In the genomic region with DNA sequence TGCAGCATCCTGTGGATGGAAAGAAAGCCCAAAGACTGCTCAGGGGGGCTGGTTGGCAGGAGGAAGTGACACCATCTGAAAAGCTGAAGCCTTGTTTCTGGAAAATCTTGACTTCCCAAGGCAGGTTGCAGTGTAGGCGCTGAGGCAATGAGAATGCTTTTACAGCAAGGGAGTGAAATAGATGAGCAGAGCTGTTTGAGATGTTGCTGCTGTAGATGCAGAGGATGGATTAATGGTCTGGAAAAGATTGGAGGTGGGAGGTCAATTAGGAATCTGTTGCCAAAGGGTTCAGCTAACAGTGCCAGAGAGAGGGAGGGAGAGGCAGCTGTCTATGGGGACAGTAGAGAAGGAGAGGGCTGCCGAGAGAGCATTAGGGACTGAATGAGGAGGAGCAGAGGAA, we compare ENCODE assay signal across 18 mouse cellular contexts. TPM values are rescaled to one million over a fixed set of nuclear protein-coding genes. Genes with fewer than 3 reads are reported as not detected.
DNase-seq lines count a peak whose midpoint lies in the region; ATAC-seq lines count a peak whose summit lies in the region.
"Had no signal": no experiment of that assay in that cellular context is flagged by ENCODE, and none has a peak within 500 bp of the region (broad histone marks: within the 10 kb centered on the region; RNA-seq: fewer than 3 reads in every experiment).

No protein-coding gene starts in this region.

- H3K27ac ChIP-seq in kidney, embryonic 14.5 days (ENCODE audit: low read depth, low read length) = peak overlapping the region; percentile 8; the same call in 1 of the 2 replicates
- no peak overlapping the region for H3K27ac ChIP-seq in neural tube, embryonic 11.5 days (ENCODE audit: low read depth, low read length)
- H3K27ac ChIP-seq in hindbrain, embryonic 15.5 days (replicated peaks) = no peak overlapping the region
- H3K27ac ChIP-seq: forebrain, embryonic 13.5 days; limb, embryonic 13.5 days had no signal

- H3K4me1 ChIP-seq in kidney, embryonic 14.5 days (ENCODE audit: control insufficient read depth, insufficient read depth, low read length) = peaks cover 3% of the 10 kb centered on the region; the same call in 1 of the 2 replicates
- H3K4me1 ChIP-seq in neural tube, embryonic 11.5 days (ENCODE audit: control insufficient read depth, insufficient read depth, low read length) = no peaks in the 10 kb centered on the region
- 0 out of 2 replicates have a peak, but pooled peaks cover 5% of the 10 kb centered on the region for H3K4me1 ChIP-seq in hindbrain, embryonic 15.5 days (replicated peaks)
- H3K4me1 ChIP-seq: megakaryocyte, embryonic 14.5 days had no signal

- 0 out of 2 replicates have a peak, but pooled peaks cover 2% of the 10 kb centered on the region for H3K27me3 ChIP-seq in kidney, embryonic 14.5 days (ENCODE audit: control insufficient read depth, insufficient read depth, low read length)
- no peaks in the 10 kb centered on the region for H3K27me3 ChIP-seq in neural tube, embryonic 11.5 days (ENCODE audit: control insufficient read depth, insufficient read depth, low read length)
- H3K27me3 ChIP-seq in hindbrain, embryonic 15.5 days = no peaks in the 10 kb centered on the region
- H3K27me3 ChIP-seq: forebrain, embryonic 13.5 days; limb, embryonic 13.5 days; megakaryocyte, embryonic 14.5 days had no signal

- no peak overlapping the region for H3K9ac ChIP-seq in kidney, embryonic 14.5 days (ENCODE audit: low read depth, low read length)
- no peak overlapping the region for H3K9ac ChIP-seq in neural tube, embryonic 11.5 days (ENCODE audit: low read length)
- H3K9ac ChIP-seq in hindbrain, embryonic 15.5 days = no peak overlapping the region
- H3K9ac ChIP-seq: forebrain, embryonic 13.5 days; limb, embryonic 13.5 days had no signal

- no peak for DNase-seq in kidney, postnatal 14 days
- DNase-seq in neural tube, embryonic 11.5 days (ENCODE audit: low spot score) = no peak
- no peak for DNase-seq in neural tube, embryonic 10.5 days (ENCODE audit: extremely low spot score, low spot score)
- peak; percentile 28 for DNase-seq in retina, embryonic 14.5 days (ENCODE audit: low spot score)
- DNase-seq in testis, postnatal 10 days (ENCODE audit: low spot score) = no peak
- no peak for DNase-seq in liver
- DNase-seq: adrenal gland, postnatal 36 days; cerebellum, adult 9-11 months; heart, postnatal 4 days; kidney, adult 11 months; lung, postnatal 14 days; thymus, postnatal 25 days had no signal

- 15% methylated on average over 2 of the region's 2 CpGs for WGBS in kidney, embryonic 14.5 days
- 31% methylated on average over 2 of the region's 2 CpGs for WGBS in neural tube, embryonic 11.5 days
- WGBS in hindbrain, embryonic 15.5 days = 47% methylated on average over 2 of the region's 2 CpGs

- ATAC-seq in kidney, embryonic 14.5 days (ENCODE audit: low FRiP score, low TSS enrichment) = peak; percentile 83
- 0 out of 2 replicates have a peak, but pooled peaks have one; percentile 36 for ATAC-seq in neural tube, embryonic 11.5 days (ENCODE audit: insufficient read depth, low FRiP score, low TSS enrichment)
- peak; percentile 68; the same call in 1 of the 2 replicates for ATAC-seq in hindbrain, embryonic 15.5 days (ENCODE audit: low FRiP score, low read depth)
- ATAC-seq: forebrain, embryonic 13.5 days had no signal

- H3K36me3 ChIP-seq in kidney, embryonic 14.5 days (ENCODE audit: control insufficient read depth, insufficient read depth, low read length) = no peaks in the 10 kb centered on the region
- H3K36me3 ChIP-seq in neural tube, embryonic 11.5 days (ENCODE audit: control insufficient read depth, insufficient read depth, low read length) = no peaks in the 10 kb centered on the region
- no peaks in the 10 kb centered on the region for H3K36me3 ChIP-seq in hindbrain, embryonic 15.5 days
- H3K36me3 ChIP-seq: limb, embryonic 13.5 days had no signal

- H3K9me3 ChIP-seq in kidney, embryonic 14.5 days (ENCODE audit: control insufficient read depth, low read length) = no peaks in the 10 kb centered on the region
- no peaks in the 10 kb centered on the region for H3K9me3 ChIP-seq in neural tube, embryonic 11.5 days (ENCODE audit: control insufficient read depth, low read length)
- H3K9me3 ChIP-seq in hindbrain, embryonic 15.5 days = no peaks in the 10 kb centered on the region
- H3K9me3 ChIP-seq: forebrain, embryonic 13.5 days; limb, embryonic 13.5 days had no signal

- no peak overlapping the region for H3K4me2 ChIP-seq in kidney, embryonic 14.5 days (replicated peaks; ENCODE audit: low read depth, low read length)
- no peak overlapping the region for H3K4me2 ChIP-seq in neural tube, embryonic 11.5 days (ENCODE audit: low read depth)
- H3K4me2 ChIP-seq in hindbrain, embryonic 15.5 days = no peak overlapping the region
- H3K4me2 ChIP-seq: forebrain, embryonic 13.5 days; limb, embryonic 13.5 days had no signal

- H3K4me3 ChIP-seq in kidney, embryonic 14.5 days (ENCODE audit: low read length) = no peak overlapping the region
- H3K4me3 ChIP-seq in neural tube, embryonic 11.5 days (ENCODE audit: low read depth, low read length) = no peak overlapping the region
- no peak overlapping the region for H3K4me3 ChIP-seq in hindbrain, embryonic 15.5 days
- H3K4me3 ChIP-seq: forebrain, embryonic 13.5 days; limb, embryonic 13.5 days; megakaryocyte, embryonic 14.5 days had no signal

RNA-seq across cellular contexts. Expression of a gene that starts 37.1 kb away (rescaled TPM):
- 0.26 TPM in 1 of 2 replicates, not detected in the other for polyA plus RNA-seq in kidney, embryonic 14.5 days (2014; fragmentation: Nextera tagmentation; extraction: Ambion mirVana)
- polyA plus RNA-seq in neural tube, embryonic 11.5 days (2014; fragmentation: Nextera tagmentation; extraction: Ambion mirVana) = 0.77 and 0.95 TPM in 2 replicates
- 2.2 TPM in 2 replicates for polyA plus RNA-seq in hindbrain, embryonic 15.5 days (2015; fragmentation: Nextera tagmentation; extraction: Ambion mirVana)
- polyA plus RNA-seq: liver, embryonic 16.5 days had no signal
